Mouse (Mus musculus): ENCODE data around the gene Hoxc8. TPM values are rescaled to one million over a fixed set of nuclear protein-coding genes. Genes with fewer than 3 reads are reported as not detected.

Gene Hoxc8
- polyA plus RNA-seq, 1 experiment, result 1.8 TPM

DNA sequence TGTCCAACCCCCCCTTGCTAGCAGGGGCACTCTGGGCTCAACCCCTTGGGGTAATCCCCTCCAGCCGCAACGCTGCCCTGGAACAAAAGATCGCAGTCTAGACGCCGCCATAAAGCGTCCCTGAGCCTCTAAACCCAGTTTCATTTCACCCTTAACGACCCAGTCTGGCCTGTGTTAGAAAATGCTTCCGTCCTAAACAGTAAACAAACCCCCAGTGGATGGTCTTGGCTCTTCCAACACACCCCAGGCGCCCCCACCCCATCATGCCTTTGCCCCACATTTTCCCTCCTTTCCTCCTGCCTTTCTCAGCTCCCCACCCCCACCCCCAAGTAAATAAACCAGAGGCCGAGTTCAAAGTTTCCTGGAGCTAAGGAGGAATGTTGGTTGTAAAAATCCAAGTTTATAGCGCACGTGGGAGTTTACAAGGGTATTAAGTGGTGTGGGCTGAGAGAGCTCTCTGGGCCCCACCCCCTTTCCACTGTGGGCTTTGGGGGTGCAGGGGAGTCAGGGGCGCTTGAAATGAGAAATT, 30.7 kb upstream of the Hoxc8 start:
- Histone ChIP-seq H3K27me3 (ENCODE audit: control insufficient read depth, insufficient read depth, low read length) (peaks cover 82% of the 10 kb centered on the region), H3K36me3 (ENCODE audit: control insufficient read depth, insufficient read depth, low read length) (no peaks in the 10 kb centered on the region), H3K4me3 (ENCODE audit: low read depth, low read length) (0 out of 2 replicates have a peak overlapping the region, but pooled peaks have one; percentile 0), H3K4me1 (ENCODE audit: control insufficient read depth, insufficient read depth, insufficient read length, low read length) (peaks cover 3% of the 10 kb centered on the region), H3K27ac (ENCODE audit: insufficient read depth, low read depth, low read length) (no peak overlapping the region)
- no peak for TF ChIP-seq CTCF (IDR thresholded peaks at IDR 0.05; ENCODE audit: extremely low read depth, insufficient read length, insufficient replicate concordance, low read depth, low read length)
- TF ChIP-seq POLR2A (IDR thresholded peaks at IDR 0.05; ENCODE audit: low read depth, low read length), result no peak
- WGBS, result under 1% methylated on average over 13 of the region's 13 CpGs

GRCm38 (mm10) chr15:102961728-102962127, 28.7 kb upstream of the Hoxc8 start:
- Histone ChIP-seq H3K4me3 (ENCODE audit: low read depth, low read length) (no peak overlapping the region), H3K27ac (ENCODE audit: insufficient read depth, low read depth, low read length) (no peak overlapping the region), H3K27me3 (ENCODE audit: control insufficient read depth, insufficient read depth, low read length) (peaks cover 82% of the 10 kb centered on the region), H3K36me3 (ENCODE audit: control insufficient read depth, insufficient read depth, low read length) (no peaks in the 10 kb centered on the region), H3K4me1 (ENCODE audit: control insufficient read depth, insufficient read depth, insufficient read length, low read length) (peaks cover 3% of the 10 kb centered on the region)
- no peak for TF ChIP-seq POLR2A (IDR thresholded peaks at IDR 0.05; ENCODE audit: low read depth, low read length)
- TF ChIP-seq CTCF (IDR thresholded peaks at IDR 0.05; ENCODE audit: extremely low read depth, insufficient read length, insufficient replicate concordance, low read depth, low read length), result no peak
- whole genome bisulfite sequencing, result 5% methylated on average over 6 of the region's 6 CpGs

DNA sequence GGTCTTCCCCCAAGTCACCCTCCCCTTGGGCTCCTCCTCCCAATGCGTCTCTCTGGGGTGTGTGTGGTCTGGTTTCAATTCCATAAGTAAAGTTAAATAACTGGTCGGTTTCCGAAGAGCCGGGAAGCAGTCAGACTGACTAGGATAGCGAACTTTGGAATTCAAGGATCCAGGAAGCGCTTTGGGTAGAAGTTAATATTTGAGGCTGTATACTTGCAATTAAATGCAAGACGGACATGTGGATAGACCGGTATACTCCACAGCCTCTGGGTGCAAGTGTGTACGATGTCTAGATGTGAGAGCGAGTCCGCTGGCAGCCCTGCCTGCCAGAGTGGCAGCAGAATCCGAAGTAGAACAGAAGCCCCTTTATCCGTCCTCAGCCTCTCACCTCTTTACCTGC, 27.9 kb upstream of the Hoxc8 start:
- Histone ChIP-seq H3K27ac (ENCODE audit: insufficient read depth, low read depth, low read length) (no peak overlapping the region), H3K36me3 (ENCODE audit: control insufficient read depth, insufficient read depth, low read length) (no peaks in the 10 kb centered on the region), H3K27me3 (ENCODE audit: control insufficient read depth, insufficient read depth, low read length) (peaks cover 82% of the 10 kb centered on the region), H3K4me3 (ENCODE audit: low read depth, low read length) (no peak overlapping the region), H3K4me1 (ENCODE audit: control insufficient read depth, insufficient read depth, insufficient read length, low read length) (peaks cover 3% of the 10 kb centered on the region)
- WGBS, result 5% methylated on average over 13 of the region's 13 CpGs
- TF ChIP-seq POLR2A (IDR thresholded peaks at IDR 0.05; ENCODE audit: low read depth, low read length), result no peak

- 11% methylated on average over 8 of the region's 8 CpGs for WGBS
- Histone ChIP-seq H3K27ac (ENCODE audit: insufficient read depth, low read depth, low read length) (no peak overlapping the region), H3K4me1 (ENCODE audit: control insufficient read depth, insufficient read depth, insufficient read length, low read length) (peaks cover 3% of the 10 kb centered on the region), H3K4me3 (ENCODE audit: low read depth, low read length) (no peak overlapping the region), H3K36me3 (ENCODE audit: control insufficient read depth, insufficient read depth, low read length) (no peaks in the 10 kb centered on the region), H3K27me3 (ENCODE audit: control insufficient read depth, insufficient read depth, low read length) (peaks cover 81% of the 10 kb centered on the region)
- TF ChIP-seq POLR2A (IDR thresholded peaks at IDR 0.05; ENCODE audit: low read depth, low read length) (no peak), CTCF (IDR thresholded peaks at IDR 0.05; ENCODE audit: extremely low read depth, insufficient read length, insufficient replicate concordance, low read depth, low read length) (no peak)
Observed at GRCm38 (mm10) chr15:102963259-102963658, 27.1 kb upstream of the Hoxc8 start.

- WGBS, result 3% methylated on average over 28 of the region's 28 CpGs
- no peak for TF ChIP-seq POLR2A (IDR thresholded peaks at IDR 0.05; ENCODE audit: low read depth, low read length)
- no peak for TF ChIP-seq CTCF (IDR thresholded peaks at IDR 0.05; ENCODE audit: extremely low read depth, insufficient read length, insufficient replicate concordance, low read depth, low read length)
- H3K27ac ChIP-seq (ENCODE audit: insufficient read depth, low read depth, low read length), result no peak overlapping the region
- H3K4me1 ChIP-seq (ENCODE audit: control insufficient read depth, insufficient read depth, insufficient read length, low read length), result peaks cover 3% of the 10 kb centered on the region
- H3K4me3 ChIP-seq (ENCODE audit: low read depth, low read length), result peak overlapping the region; percentile 35
- peaks cover 85% of the 10 kb centered on the region for H3K27me3 ChIP-seq (ENCODE audit: control insufficient read depth, insufficient read depth, low read length)
- no peaks in the 10 kb centered on the region for H3K36me3 ChIP-seq (ENCODE audit: control insufficient read depth, insufficient read depth, low read length)
Observed at GRCm38 (mm10) chr15:102963671-102964640, 26.5 kb upstream of the Hoxc8 start.

DNA sequence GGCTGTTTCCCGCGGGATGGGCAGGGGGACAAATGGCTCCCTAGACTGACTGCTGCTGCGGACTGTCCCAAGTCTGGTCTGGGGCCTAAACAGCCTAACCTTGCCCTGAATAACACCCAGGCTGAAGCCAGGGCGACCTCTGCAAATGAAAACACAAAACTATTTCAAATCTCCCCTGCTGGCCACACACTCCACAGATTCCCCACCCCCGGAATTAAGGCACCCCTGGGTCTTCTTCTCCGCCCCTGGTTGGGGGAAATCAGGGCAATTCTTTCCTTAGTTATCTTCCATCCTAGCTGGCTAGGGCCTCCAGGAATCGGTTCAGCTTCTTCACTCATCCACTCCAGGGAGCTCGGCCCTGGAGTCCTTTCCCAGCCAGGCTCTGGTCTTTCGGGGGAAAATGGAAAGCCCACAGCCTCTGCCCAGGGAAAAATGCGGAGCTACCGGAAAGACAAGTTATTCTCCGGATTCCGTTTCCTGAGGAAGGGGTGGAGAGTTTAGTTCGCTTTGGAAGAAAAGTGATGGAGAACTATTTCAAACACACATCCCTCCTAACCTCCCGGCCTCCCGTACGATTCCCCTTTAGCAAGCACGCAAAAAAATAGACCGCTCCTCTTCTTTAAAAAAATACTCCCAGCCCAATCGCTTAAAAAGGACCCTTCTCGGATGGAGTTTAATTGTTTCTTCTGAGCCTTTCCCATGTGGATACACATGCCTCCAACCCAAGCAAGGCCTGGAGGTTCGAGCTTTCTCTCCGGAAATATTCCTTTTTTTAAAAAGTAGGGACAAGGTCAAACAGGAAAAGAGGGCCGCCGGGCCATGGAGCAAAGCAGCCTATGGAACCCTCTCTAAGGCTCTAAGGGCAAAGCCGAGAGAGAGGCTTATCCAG, 25.2 kb upstream of the Hoxc8 start:
- peaks cover 85% of the 10 kb centered on the region for H3K27me3 ChIP-seq (ENCODE audit: control insufficient read depth, insufficient read depth, low read length)
- 10% methylated on average over 26 of the region's 26 CpGs for WGBS

More for the DNA sequence above, 25.2 kb upstream of the Hoxc8 start:
- Histone ChIP-seq H3K36me3 (ENCODE audit: control insufficient read depth, insufficient read depth, low read length) (no peaks in the 10 kb centered on the region), H3K4me1 (ENCODE audit: control insufficient read depth, insufficient read depth, insufficient read length, low read length) (peaks cover 3% of the 10 kb centered on the region), H3K4me3 (ENCODE audit: low read depth, low read length) (no peak overlapping the region), H3K27ac (ENCODE audit: insufficient read depth, low read depth, low read length) (no peak overlapping the region)
- TF ChIP-seq POLR2A (IDR thresholded peaks at IDR 0.05; ENCODE audit: low read depth, low read length) (no peak), CTCF (IDR thresholded peaks at IDR 0.05; ENCODE audit: extremely low read depth, insufficient read length, insufficient replicate concordance, low read depth, low read length) (no peak)
